Mouse (Mus musculus): ENCODE data around the gene Sh3rf1.

Sh3rf1 gene

DNA sequence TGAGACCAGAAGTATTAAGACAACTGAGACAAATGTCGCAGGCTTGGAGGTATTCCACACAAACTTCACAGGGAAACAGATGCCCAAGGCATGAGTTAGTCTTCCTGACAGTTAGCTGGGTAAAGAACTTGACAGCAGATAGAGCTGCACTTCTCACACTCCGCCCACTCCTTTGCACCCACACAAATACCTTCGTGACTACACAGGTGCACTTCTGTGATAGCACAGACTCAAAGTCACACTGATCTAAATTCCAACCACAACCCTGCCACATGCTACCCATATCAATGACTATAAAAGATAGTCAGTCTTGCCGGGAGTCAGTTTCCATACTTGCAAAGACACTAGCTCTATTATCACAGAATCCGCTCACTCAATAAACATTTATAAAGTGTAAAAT, 202.4 kb downstream of the Sh3rf1 start:
- DNase-seq (ENCODE audit: low read depth): peak; percentile 28

DNA sequence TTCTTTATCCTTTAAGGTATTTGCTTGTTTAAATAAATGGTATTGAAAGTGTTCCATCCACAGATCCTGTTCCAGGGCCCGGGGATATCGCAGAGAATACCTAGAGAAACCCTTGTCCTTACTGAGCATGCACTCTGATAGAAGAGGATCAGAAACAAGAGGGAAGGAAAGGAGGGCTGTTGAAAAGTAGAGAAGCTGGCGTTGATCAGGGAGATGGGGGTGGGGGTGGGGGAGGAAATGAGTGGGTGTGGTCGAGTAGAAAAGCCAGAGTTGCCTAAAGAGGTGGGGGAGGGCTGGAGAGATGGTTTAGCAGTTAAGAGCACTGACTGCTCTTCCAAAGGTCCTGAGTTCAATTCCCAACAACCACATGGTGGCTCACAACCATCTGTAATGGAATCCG, 203.0 kb downstream of the Sh3rf1 start:
- DNase-seq (ENCODE audit: low read depth): no peak

DNA sequence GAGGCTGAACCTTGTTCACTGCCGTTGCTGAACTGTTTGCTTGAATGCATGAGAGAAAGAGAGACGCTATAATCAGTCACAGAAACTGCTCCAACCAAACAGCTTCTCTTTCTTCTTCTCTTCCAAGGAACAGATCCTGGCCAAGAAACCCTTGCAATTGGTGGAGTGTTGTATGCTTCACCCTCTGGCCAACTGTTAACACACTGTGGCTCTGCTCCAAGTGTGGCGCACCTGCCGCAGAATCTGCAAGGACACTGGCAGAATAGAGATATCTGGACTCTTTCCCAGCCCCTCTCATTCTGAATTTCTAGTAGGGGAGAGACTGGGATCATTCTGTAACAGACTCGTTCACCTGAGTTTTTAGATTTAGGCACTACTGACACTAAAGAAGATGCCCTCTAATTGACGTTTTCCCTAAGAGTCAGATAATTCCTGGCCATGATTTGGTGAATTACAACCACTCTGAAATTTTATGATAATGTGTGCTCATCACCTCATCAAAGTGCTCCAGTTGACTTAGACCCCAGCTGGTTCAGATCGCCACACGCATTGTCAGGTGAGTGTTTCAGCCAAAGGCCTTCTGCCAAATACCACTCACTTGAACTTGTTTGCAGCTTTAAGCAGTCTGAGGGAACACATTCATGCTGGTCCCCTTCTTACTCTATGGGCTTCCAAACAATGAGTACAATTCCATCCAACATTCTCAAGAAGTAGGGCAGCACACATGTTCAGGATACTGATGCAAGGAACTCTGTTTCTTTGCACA, 204.4 kb downstream of the Sh3rf1 start:
- DNase-seq (ENCODE audit: low read depth): no peak

DNA sequence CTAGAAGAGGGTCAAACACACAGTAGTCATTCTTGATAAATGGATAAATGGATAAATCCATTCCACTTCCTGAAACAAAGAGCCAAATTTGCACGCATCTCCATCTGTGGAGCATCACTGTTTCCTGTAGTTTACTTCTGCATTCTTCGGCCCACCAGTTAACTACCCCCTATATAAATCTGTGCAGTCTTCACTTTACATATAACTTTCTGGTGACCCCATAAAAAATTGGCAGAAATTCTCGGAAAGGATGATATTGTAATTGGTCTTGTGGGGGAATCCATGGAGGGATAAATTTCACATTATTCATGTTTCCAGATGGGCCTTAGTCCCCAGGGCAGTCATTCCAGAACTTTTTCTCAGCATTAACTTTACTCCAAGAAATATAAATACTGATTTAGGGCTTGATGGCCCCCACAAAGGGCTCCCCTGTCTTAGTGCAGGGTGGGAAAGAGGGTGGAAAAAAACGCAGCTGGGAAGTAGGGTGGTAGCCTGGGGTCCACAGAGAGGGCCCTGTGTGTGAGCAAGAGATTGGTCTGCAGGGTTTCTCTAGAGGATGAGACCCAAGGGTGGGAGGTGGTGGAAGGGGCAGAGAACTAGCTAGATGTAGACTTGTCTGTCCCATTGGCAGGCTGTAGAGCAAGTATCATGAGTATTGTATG, 205.3 kb downstream of the Sh3rf1 start:
- DNase-seq (ENCODE audit: low read depth): no peak

DNA sequence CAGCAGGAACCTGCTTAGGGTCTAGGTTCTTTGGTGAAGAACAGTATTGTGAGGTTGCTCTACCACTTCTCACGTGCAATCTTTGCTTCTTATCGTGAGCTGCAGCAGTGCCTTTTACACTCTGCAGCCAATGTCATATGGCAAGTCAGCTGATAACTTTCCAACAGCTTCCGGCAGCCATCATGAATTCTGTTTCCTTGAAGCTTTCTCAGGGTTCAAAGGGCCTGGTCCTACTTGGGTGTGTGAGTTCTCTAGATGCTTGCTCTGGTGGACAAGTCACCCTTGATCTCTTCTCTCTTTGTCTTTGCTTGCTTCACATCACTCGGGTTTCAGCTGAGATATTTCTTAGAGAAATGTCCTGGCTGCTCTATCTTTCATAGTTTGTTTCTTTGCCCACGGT, 211.8 kb downstream of the Sh3rf1 start:
- DNase-seq (ENCODE audit: low read depth): no peak

DNA sequence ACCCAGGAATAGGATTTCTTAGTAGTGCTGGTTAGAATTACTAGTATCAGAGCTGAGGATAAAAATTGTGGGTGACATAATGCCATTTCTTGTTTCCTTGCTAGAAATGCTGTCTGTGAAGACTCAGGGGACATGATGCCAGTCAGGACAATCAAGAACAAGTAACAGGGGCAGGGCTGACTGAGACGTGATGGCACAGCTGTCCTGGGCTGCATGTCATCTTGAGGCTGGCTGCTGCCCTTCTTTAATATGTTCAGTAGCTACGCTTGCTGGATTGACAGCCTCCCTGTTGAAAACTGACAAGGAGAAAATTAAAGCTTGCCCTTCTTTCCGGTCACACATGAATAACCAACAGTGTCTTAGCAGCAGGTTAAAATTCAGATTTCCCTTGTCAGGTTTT, 212.5 kb downstream of the Sh3rf1 start:
- DNase-seq (ENCODE audit: low read depth): no peak

DNA sequence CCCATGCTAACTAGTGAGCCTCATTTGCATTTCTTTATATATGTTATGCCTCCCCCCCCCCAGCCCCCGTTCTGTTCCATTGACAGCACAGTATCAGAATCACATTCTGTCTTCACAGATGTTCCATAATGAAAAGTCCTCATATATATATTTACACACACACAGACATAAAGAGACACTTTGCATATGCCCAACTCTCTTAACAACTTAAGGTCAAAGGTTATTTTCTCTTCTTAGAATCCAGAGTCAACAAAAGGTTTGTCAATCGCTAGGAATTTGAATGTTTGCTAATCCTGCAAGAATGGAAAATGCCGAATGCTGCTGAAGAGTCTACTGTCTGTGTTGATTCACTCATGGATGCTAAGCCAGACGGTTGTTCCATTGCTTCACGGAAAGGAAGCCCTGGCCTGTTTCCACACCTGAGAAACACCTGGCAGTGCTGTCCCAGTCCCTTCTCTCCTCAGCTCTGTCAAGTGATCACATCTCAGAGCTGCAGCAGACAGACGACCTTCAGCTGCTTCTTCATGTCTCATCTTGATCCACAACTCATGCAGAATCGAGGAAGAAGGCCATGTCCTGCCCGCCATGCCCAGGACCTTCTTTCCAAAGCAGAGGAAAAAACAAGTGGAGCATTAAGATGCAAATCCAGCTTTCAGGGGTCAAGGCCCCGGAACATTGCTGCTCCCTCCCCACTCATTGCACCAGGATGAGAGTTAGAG, 213.1 kb downstream of the Sh3rf1 start:
- DNase-seq (ENCODE audit: low read depth): no peak

- DNase-seq (ENCODE audit: low read depth): no peak
Observed at GRCm38 (mm10) chr8:61437305-61437605, 213.6 kb downstream of the Sh3rf1 start.

DNA sequence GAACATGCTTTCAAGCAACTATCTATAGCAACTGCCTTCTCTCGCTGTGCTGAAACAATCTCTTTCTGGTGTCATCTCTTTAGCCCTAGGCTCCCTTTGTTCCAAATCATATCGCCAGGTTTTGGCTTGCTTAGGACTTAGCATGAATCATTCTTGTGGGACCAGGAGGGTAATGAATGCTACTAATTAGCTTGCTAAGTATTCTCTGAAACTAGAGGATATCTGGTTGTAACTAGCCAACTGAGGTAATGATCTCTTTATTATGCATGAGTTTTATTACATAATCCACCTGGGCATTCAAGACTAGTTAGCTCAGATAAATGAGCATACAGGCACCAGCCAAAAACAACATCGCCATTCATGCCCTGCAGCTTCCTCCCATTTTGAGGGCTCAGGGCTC, 219.3 kb downstream of the Sh3rf1 start:
- no peak for DNase-seq (ENCODE audit: low read depth)

GRCm38 (mm10) chr8:61444358-61444757, 220.7 kb downstream of the Sh3rf1 start:
- no peak for DNase-seq (ENCODE audit: low read depth)

Data from c-Kit-positive CD71-negative TER-119-negative erythroid progenitor cells, embryonic 14.5 days (primary cell).